Mouse (Mus musculus): Measurements from ENCODE around the gene Syngr2. TPM values are rescaled to one million over a fixed set of nuclear protein-coding genes. Genes with fewer than 3 reads are reported as not detected.

The Syngr2 gene
- 3.2 TPM for polyA plus RNA-seq (2014; fragmentation: Illumina TruSeq; extraction: RNeasy Lipid Tissue Mini Kit (QIAGEN cat#74804))

DNA sequence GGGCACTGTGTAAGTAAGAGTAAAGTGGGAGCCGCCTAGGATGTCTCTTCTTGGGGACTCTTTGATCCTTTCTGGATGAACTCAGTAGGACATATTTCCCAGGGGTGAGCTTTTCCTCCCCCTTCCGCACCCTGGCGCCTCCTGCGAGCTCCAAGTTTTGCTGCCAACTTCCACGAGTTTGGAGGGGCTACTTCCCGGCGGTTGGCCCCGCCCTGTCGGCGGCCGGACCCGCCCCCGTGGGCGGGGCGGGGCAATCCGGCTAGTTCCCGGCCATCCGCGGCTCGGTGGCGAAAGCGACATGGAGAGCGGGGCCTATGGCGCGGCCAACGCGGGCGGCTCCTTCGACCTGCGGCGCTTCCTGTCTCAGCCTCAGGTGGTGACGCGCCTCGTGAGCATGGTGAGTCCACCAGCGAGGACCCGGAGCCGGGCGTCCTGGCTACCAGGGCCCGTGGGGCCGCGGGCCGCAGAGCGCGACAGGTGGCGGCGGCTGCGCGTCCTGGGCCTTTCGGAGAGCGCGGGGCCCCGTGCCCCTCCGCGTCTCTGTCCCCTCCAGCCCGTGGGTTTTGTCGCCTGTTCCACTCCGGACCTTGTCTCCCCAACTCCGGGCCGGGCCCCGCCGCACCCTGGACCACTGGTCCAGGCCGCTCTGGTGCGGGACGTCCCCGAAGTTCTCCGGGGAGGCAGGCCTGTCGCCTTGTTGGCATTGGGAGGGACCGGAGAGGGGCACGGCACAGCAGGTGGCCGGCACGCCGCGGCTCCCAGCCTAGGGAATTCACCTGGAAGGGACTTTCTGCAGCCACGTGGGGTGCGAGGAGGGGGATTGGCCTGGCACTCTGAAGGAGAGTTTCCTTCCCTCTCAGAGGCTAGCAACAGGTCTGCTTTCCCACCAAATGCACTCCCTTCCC, at the start of gene Syngr2, which contains the start of gene Gm20708:
Syngr2 (plus strand) TSS at position 262 of the 905 bp plus-strand sequence.
Gm20708 (plus strand) TSS at position 262 of the 905 bp plus-strand sequence.

DNA sequence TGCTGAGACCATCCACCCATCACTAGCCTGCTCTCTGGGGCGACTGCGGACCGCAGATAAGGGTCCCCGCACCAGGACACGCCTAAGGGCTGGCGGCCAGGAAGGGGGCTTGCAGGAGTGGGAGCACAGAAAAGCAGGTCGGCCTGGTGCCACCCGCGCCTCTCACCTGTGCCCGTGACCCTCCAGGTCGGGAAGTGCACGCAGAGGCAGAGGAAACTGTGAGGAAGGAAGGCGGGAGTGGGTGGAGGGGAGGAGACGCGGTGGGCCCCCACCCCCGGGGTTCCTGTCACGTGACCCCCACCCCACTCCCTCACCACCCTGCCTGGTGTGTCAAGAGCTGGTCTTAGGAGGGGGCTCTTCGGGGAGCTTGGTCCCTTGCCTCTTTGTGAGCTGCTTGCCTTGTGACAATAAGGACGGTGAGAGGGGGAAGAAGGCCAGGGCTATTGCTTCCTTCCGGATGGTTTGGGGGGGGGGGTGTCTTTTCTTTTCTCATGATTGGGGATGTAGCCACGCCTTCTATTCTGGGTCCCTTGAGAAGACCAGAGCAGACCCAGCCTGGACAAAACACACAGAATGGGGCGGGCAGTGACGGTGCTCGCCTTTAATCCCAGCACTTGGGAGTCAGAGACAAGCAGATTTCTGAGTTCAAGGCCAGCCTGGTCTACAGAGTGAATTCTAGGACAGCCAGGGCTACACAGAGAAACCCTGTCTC, 27.3 kb upstream of the Syngr2 start, which contains the start of the genes Tmc8 and Tmc6:
Tmc8 (plus strand) TSS at position 84 of the 712 bp plus-strand sequence.
Tmc6 (minus strand) TSS at position 206 of the 712 bp plus-strand sequence.

DNA sequence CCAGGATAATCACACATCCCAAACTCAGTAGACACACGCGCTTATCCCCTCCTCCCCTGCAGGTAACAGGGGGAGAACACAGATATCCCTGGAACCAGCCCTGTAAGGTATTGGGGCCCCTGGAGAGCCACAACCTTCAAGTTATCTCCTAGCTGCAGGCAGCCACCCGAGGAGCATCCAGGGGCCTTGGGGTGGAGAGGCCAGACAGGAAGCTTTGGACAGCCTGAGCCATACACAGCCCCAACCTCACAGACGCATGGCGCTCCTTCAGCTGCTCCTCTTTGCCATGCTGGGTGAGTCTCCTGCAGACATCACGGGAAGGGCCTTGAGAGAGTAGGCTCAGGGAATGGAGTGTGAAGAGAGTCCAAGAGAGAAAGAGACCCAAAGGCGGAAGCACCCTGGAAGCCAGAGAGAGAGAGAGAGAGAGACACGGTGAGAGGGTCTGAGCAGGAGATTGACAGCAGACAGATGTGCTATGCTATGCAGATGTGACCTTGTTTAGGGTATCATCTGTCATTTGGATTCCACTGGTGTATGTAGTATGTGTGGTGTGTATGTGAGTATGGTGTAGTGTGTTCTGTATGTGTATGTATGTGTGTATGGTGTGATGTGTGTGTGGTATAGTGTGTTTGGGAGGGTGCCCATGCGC, 11.8 kb upstream of the Syngr2 start, which contains the start of gene 6030468B19Rik:
6030468B19Rik (plus strand) TSS at position 150 of the 649 bp plus-strand sequence.

GRCm38 (mm10) chr11:117825333-117826101, 16.0 kb downstream of the Syngr2 start, which contains the start of the genes Afmid and Tk1:
TSS of gene Afmid (plus strand) at chr11:117825924.
TSS of gene Tk1 (minus strand) at chr11:117826092.

DNA sequence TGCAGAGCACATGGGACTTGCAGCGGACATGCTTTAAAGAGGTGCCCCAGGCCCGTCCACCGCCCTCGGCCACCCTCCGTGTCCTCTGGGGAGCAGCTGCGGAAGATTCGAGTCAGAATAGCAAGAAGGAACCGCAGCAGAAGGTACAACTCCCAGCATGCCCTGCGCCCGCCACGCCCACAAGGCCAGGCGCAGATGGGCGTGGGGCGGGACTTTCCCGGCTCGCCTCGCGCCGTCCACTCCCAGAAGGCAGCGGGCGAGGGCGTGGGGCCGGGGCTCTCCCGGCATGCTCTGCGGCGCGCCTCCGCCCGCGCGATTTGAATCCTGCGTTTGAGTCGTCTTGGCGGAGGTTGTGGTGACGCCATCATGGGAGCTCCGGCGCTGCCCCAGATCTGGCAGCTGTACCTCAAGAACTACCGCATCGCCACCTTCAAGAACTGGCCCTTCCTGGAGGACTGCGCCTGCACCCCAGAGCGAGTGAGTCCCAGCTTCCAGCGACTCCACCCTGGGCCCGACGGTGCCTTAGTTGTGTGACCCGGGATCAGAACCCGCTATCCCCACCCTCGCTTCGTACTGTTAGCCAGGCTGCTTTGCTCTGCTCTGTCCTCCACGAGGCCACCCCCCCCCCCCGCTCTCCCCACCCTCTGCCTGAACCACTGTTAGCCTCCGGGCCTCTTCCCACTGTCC, 39.7 kb downstream of the Syngr2 start, which contains the start of gene Birc5:
Birc5 (plus strand) TSS at position 267 of the 687 bp plus-strand sequence.

DNA sequence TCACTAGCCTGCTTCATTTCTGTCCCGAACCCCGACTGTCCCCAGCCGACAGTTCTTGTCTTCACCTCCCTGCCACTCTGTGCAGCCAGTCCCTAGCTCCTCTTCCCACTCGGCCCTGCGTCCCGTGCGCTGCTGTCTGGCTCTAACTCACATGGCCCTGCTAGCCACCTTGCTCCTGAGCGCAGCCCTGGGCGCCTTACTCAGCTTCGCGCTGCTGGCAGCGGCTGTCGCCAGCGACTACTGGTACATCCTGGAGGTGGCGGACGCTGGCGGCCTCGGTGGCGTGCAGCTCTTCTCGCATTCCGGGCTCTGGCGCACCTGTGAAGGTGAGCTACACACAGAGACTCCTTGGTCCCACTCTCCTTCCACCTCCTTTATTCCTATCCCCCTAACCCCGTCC, 51.1 kb downstream of the Syngr2 start, which contains the start of gene Tmem235:
Tmem235 (plus strand) TSS at position 152 of the 400 bp plus-strand sequence.

Other genes starting within 250 kb of the Syngr2 start
- gene Tnrc6c, start 155.4 kb upstream of the Syngr2 start, polyA plus RNA-seq (2014; fragmentation: Illumina TruSeq; extraction: RNeasy Lipid Tissue Mini Kit (QIAGEN cat#74804)): 12.9 TPM
- 0.23 TPM for gene Tmc8, start 27.6 kb upstream of the Syngr2 start, polyA plus RNA-seq (2014; fragmentation: Illumina TruSeq; extraction: RNeasy Lipid Tissue Mini Kit (QIAGEN cat#74804))
- gene Tmc6, start 27.5 kb upstream of the Syngr2 start, polyA plus RNA-seq (2014; fragmentation: Illumina TruSeq; extraction: RNeasy Lipid Tissue Mini Kit (QIAGEN cat#74804)): 0.54 TPM
- not detected for gene 6030468B19Rik, start 12.0 kb upstream of the Syngr2 start, polyA plus RNA-seq (2014; fragmentation: Illumina TruSeq; extraction: RNeasy Lipid Tissue Mini Kit (QIAGEN cat#74804))
- gene Gm20708, start within 50 bp of the Syngr2 start, polyA plus RNA-seq (2014; fragmentation: Illumina TruSeq; extraction: RNeasy Lipid Tissue Mini Kit (QIAGEN cat#74804)): 1.8 TPM
- 0.40 TPM for gene Afmid, start 16.3 kb downstream of the Syngr2 start, polyA plus RNA-seq (2014; fragmentation: Illumina TruSeq; extraction: RNeasy Lipid Tissue Mini Kit (QIAGEN cat#74804))
- not detected for gene Tk1, start 16.4 kb downstream of the Syngr2 start, polyA plus RNA-seq (2014; fragmentation: Illumina TruSeq; extraction: RNeasy Lipid Tissue Mini Kit (QIAGEN cat#74804))
- 41.2 TPM for gene Birc5, start 39.6 kb downstream of the Syngr2 start, polyA plus RNA-seq (2014; fragmentation: Illumina TruSeq; extraction: RNeasy Lipid Tissue Mini Kit (QIAGEN cat#74804))
- gene Tmem235, start 51.1 kb downstream of the Syngr2 start, polyA plus RNA-seq (2014; fragmentation: Illumina TruSeq; extraction: RNeasy Lipid Tissue Mini Kit (QIAGEN cat#74804)): not detected
- not detected for gene Tha1, start 63.8 kb downstream of the Syngr2 start, polyA plus RNA-seq (2014; fragmentation: Illumina TruSeq; extraction: RNeasy Lipid Tissue Mini Kit (QIAGEN cat#74804))
- gene Socs3, start 160.4 kb downstream of the Syngr2 start, polyA plus RNA-seq (2014; fragmentation: Illumina TruSeq; extraction: RNeasy Lipid Tissue Mini Kit (QIAGEN cat#74804)): 1.0 TPM
- gene Pgs1, start 176.6 kb downstream of the Syngr2 start, polyA plus RNA-seq (2014; fragmentation: Illumina TruSeq; extraction: RNeasy Lipid Tissue Mini Kit (QIAGEN cat#74804)): 4.5 TPM